Mouse (Mus musculus): ENCODE results near the gene Tmem117. TPM values are rescaled to one million over a fixed set of nuclear protein-coding genes. Genes with fewer than 3 reads are reported as not detected.

The Tmem117 gene
- total RNA-seq (2014; rRNA removed): 19.1 and 26.4 TPM in 2 replicates
- polyA plus RNA-seq (2015; fragmentation: Nextera tagmentation; extraction: Ambion mirVana): 19.9 and 20.4 TPM in 2 replicates

DNA sequence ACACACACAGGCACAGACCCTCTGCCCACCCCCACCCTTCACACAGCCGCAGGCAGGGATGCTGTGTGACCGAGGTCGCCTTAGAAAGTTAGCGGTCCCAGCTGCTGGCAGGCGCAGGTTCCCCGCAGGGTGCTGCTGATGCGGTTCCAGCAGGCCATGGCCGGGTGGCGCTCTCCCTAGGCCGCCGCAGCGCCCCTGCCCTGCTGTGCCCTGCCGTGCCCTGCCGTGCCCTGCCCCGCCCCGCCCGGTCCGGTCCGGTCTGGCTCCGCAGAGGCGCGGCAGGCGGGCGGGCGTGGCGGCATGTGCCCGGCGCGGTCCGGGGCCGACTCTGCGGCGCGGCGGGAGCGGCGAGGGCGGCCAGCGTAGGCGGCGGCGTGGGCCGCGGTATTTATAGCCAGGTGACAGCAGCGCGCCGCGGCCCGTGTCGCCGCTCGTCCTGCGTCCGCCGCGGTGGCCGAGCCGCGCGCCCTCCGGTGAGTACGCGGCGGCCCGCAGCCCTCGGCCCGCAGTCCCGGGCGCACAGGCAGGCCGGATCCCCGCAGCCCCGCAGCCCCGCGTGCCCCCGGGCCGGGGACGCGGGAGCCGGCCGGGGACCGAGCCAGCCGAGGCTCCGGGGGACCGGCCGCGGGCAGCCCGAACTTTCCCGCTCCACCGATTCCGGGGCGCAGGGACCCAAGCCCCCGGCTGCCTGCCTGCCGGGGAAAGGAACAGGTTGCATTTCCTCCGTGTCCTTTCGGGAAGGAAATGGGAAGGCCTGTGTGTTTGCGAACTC lies at the start of gene Tmem117:
TSS of gene Tmem117 (plus strand) at position 403 of the 772 bp plus-strand sequence.
- peak within 1 kb of the TSS; percentile 71 for H3K4me3 ChIP-seq (ENCODE audit: low read depth, low read length)
- H3K27ac ChIP-seq (ENCODE audit: low read depth, low read length): peak within 1 kb of the TSS; percentile 70
- H3K4me1 ChIP-seq (ENCODE audit: insufficient read depth, low read length): 0 out of 2 replicates have a peak, but pooled peaks cover 3% of the 10 kb centered on the region
- H3K4me2 ChIP-seq (ENCODE audit: low read depth, low read length, poor library complexity, severe bottlenecking): peak within 1 kb of the TSS; percentile 92
- WGBS: 2% methylated on average over 67 of the region's 96 CpGs
- no peaks in the 10 kb centered on the region for H3K36me3 ChIP-seq (ENCODE audit: insufficient read depth, low read length)
- H3K9ac ChIP-seq (replicated peaks; ENCODE audit: low read length, poor library complexity, severe bottlenecking): peak within 1 kb of the TSS; percentile 95
- ATAC-seq (ENCODE audit: low FRiP score): peak; percentile 90
- no peaks in the 10 kb centered on the region for H3K27me3 ChIP-seq (ENCODE audit: insufficient read depth, low read length)
- no peak for DNase-seq (ENCODE audit: low spot score)
- no peak for TF ChIP-seq CTCF (IDR thresholded peaks at IDR 0.05)
- no peaks in the 10 kb centered on the region for H3K9me3 ChIP-seq (ENCODE audit: low read length)

DNA sequence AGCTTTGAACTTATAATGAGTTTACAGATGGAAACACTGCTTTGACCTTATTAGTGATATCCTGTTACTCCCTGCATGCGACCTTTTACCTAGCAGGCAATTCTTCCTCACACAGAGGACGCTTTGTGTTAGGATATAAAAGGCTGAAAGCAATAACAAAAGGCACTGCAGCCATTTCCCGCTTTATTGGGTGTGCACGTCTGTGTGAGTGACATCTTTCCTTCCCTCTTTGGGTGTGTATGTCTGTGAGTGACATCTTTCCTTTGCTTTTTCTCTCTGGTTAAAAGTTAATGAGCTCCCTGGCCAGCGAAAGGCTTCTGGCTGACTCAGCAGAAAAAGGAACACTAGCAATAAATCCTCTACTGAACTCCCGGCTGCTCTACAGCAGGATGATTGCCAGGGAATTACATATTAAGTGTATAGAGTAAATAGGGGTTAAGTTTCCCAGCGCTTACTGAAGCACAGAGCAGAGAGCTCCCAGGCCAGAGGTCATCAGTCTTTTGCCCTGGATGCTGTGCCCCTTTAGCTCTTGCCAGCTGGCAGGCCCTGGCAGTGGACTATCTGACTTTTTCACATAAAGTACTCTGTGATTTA lies 46.9 kb upstream of the Tmem117 start:
- no peak overlapping the region for H3K4me3 ChIP-seq (ENCODE audit: low read depth, low read length)
- peaks cover 47% of the 10 kb centered on the region for H3K36me3 ChIP-seq (ENCODE audit: insufficient read depth, low read length)
- DNase-seq (ENCODE audit: low spot score): no peak
- TF ChIP-seq CTCF (IDR thresholded peaks at IDR 0.05): no peak
- H3K9ac ChIP-seq (replicated peaks; ENCODE audit: low read length, poor library complexity, severe bottlenecking): no peak overlapping the region
- no peak for ATAC-seq (ENCODE audit: low FRiP score)
- WGBS: 56% methylated on average over 7 of the region's 7 CpGs
- no peaks in the 10 kb centered on the region for H3K4me1 ChIP-seq (ENCODE audit: insufficient read depth, low read length)
- H3K9me3 ChIP-seq (ENCODE audit: low read length): no peaks in the 10 kb centered on the region
- no peaks in the 10 kb centered on the region for H3K27me3 ChIP-seq (ENCODE audit: insufficient read depth, low read length)
- H3K27ac ChIP-seq (ENCODE audit: low read depth, low read length): no peak overlapping the region
- H3K4me2 ChIP-seq (ENCODE audit: low read depth, low read length, poor library complexity, severe bottlenecking): no peak overlapping the region

- no peak for ATAC-seq (ENCODE audit: low FRiP score)
- 91% methylated on average over 10 of the region's 10 CpGs for WGBS
- Histone ChIP-seq H3K27ac (ENCODE audit: low read depth, low read length) (no peak overlapping the region), H3K4me1 (ENCODE audit: insufficient read depth, low read length) (no peaks in the 10 kb centered on the region), H3K4me3 (ENCODE audit: low read depth, low read length) (no peak overlapping the region), H3K9me3 (ENCODE audit: low read length) (no peaks in the 10 kb centered on the region), H3K27me3 (ENCODE audit: insufficient read depth, low read length) (no peaks in the 10 kb centered on the region), H3K36me3 (ENCODE audit: insufficient read depth, low read length) (peaks cover 47% of the 10 kb centered on the region), H3K9ac (replicated peaks; ENCODE audit: low read length, poor library complexity, severe bottlenecking) (no peak overlapping the region), H3K4me2 (ENCODE audit: low read depth, low read length, poor library complexity, severe bottlenecking) (no peak overlapping the region)
- no peak for DNase-seq (ENCODE audit: low spot score)
- TF ChIP-seq CTCF (IDR thresholded peaks at IDR 0.05): no peak
Measured at GRCm38 (mm10) chr15:94583153-94583552, 45.9 kb upstream of the Tmem117 start.

GRCm38 (mm10) chr15:94584738-94585137 lies 44.3 kb upstream of the Tmem117 start:
- H3K27me3 ChIP-seq (ENCODE audit: insufficient read depth, low read length): no peaks in the 10 kb centered on the region
- H3K27ac ChIP-seq (ENCODE audit: low read depth, low read length): no peak overlapping the region
- peaks cover 45% of the 10 kb centered on the region for H3K36me3 ChIP-seq (ENCODE audit: insufficient read depth, low read length)
- ATAC-seq (ENCODE audit: low FRiP score) (no peak), DNase-seq (ENCODE audit: low spot score) (peak; percentile 12)
- no peak overlapping the region for H3K4me2 ChIP-seq (ENCODE audit: low read depth, low read length, poor library complexity, severe bottlenecking)
- WGBS: 89% methylated on average over 4 of the region's 4 CpGs
- no peaks in the 10 kb centered on the region for H3K9me3 ChIP-seq (ENCODE audit: low read length)
- H3K4me3 ChIP-seq (ENCODE audit: low read depth, low read length): no peak overlapping the region
- TF ChIP-seq CTCF (IDR thresholded peaks at IDR 0.05): peak; percentile 41
- no peak overlapping the region for H3K9ac ChIP-seq (replicated peaks; ENCODE audit: low read length, poor library complexity, severe bottlenecking)
- no peaks in the 10 kb centered on the region for H3K4me1 ChIP-seq (ENCODE audit: insufficient read depth, low read length)

DNA sequence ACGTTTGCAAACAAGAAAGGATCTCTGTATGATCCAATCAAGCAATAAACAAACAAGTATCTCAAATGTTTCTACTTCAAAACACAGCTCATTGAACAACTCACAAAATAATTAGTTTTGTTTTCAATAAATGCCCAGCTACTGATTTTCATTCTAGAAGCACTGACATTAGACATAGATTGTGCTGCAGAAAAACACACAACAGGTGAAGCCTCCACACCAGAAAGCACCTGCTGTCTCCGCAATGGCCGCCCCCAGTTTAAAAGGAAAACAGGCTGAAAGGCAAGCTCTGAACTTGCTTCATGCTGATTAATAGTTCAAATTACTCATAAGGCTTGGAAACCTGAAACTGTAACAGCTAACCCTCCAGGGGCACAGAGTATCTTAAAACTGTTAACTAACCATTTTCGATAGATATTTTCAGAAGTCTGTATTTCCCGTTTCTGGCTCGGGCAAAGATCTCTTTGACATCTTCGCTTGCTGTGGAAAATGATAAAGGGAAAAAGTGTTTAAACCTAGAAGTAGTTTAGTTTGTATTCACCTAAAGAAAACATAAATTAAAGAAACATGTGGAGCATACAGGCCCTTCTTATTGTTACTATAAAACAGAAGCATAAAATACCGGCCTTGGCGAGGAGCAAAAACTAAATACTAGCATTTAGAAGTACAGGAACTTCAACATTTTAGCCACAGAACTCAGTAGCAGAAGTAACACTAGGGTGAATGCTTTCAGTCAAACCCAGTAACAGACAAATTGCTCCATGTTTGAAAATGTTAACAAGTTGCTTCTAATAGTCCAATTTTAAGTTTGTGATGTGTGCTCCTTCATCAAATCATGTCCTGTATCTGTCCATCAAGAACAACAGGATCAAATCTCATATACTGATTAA lies 41.0 kb upstream of the Tmem117 start:
- Histone ChIP-seq H3K4me1 (ENCODE audit: insufficient read depth, low read length) (no peaks in the 10 kb centered on the region), H3K4me2 (ENCODE audit: low read depth, low read length, poor library complexity, severe bottlenecking) (peak overlapping the region; percentile 47; the same call in 1 of the 2 replicates), H3K36me3 (ENCODE audit: insufficient read depth, low read length) (peaks cover 20% of the 10 kb centered on the region; the same call in 1 of the 2 replicates), H3K4me3 (ENCODE audit: low read depth, low read length) (no peak overlapping the region), H3K9me3 (ENCODE audit: low read length) (no peaks in the 10 kb centered on the region), H3K27ac (ENCODE audit: low read depth, low read length) (no peak overlapping the region), H3K9ac (replicated peaks; ENCODE audit: low read length, poor library complexity, severe bottlenecking) (no peak overlapping the region), H3K27me3 (ENCODE audit: insufficient read depth, low read length) (no peaks in the 10 kb centered on the region)
- ATAC-seq (ENCODE audit: low FRiP score): no peak
- no peak for TF ChIP-seq CTCF (IDR thresholded peaks at IDR 0.05)
- DNase-seq (ENCODE audit: low spot score): no peak
- WGBS: 90% methylated on average over 9 of the region's 9 CpGs

All from midbrain, postnatal 0 days (tissue).